Mouse (Mus musculus) small intestine, adult 2 months (tissue): Measurements from ENCODE around the gene Sh3kbp1.

Source experiments
- CTCF ChIP-seq: fragments of 200-500 bp; IDR thresholded peaks from 2 replicates; pipeline ENCODE4 v1.5.1; 2012; ENCODE audit warnings: low read depth, mild to moderate bottlenecking, control low read depth, inconsistent platforms, low read length, moderate library complexity, mixed read lengths; ENCODE audit not compliant: insufficient replicate concordance, insufficient read length; ENCODE audit errors: extremely low read depth
- POLR2A ChIP-seq: fragments of 200-500 bp; IDR thresholded peaks from 2 replicates; pipeline ENCODE4 v1.6.1; 2012; ENCODE audit warnings: low read depth, mild to moderate bottlenecking, control low read depth, inconsistent platforms, low read length, moderate library complexity

DNA sequence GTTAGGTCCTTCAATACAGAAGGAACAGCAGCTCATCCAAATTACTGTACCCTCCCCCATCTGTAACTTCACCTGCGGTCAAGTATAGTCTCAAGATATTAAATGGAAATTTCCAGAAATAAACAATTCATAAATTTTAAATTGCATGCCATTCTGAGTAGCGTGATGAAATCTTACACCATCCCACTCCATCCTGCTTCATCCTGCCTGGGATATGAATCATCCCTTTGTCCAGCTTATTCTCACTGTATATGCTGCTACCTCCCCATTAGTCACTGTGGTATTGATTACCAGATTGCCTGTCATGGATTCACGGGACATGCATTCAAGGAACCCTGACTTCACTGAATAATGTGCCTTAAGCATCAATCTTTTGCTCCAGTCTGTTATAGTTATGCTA lies 104.3 kb downstream of the Sh3kbp1 start:
- TF ChIP-seq POLR2A = no peak
- TF ChIP-seq CTCF = no peak
